Mouse (Mus musculus) thymus, postnatal 14 days (tissue): ENCODE measurements around the gene Klhl5.

Experiments
- DNase-seq: peaks from one replicate; pipeline ENCODE4 v3.0.0; 2021

Klhl5 gene

DNA sequence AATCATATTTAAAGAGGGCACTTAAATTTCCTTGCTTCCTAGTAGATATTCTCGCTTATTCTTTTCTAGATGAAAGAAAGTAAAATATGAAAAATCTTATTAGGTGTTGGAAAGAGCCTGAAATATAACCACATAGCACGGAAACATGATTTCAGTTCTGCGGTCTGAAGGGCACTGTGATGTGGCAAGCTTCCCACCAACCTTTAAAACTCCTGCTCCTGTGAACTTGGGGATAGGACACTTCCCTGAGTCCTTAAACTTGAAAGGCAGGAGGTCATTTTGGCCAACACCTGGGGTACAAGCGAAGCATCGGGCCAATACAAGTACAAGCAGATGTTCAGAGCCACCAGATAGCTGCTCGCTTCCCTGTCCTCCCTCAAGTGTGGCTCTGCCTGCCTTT is 42.4 kb downstream of the Klhl5 start:
- no peak for DNase-seq

DNA sequence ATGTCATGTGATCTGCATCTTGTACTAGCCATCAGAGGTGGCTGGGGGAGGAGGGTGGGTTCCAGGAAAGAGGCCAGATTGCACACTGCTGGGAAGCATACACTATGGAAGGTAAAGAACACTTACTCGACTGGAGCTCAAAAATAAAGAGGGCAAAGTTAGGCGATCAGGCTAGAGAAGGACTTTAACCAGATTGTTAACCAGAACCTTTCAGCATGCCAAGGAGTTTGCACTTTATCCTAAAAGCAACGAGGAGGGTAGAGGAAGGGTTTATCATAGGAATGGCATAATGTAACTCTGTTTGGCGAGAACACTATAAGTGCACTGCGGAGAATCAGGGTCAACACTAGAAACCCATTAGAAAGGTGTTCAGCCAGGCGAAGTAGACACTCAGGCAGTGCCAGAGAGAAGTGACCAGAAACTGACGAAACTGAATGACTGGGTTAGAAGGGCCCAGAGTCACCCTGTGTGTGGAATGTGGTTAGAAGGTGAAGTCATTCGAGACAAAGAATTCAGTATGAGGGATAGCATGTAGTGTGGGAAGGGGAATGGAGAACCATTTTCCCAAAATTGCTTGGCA is 43.1 kb downstream of the Klhl5 start:
- no peak for DNase-seq

DNA sequence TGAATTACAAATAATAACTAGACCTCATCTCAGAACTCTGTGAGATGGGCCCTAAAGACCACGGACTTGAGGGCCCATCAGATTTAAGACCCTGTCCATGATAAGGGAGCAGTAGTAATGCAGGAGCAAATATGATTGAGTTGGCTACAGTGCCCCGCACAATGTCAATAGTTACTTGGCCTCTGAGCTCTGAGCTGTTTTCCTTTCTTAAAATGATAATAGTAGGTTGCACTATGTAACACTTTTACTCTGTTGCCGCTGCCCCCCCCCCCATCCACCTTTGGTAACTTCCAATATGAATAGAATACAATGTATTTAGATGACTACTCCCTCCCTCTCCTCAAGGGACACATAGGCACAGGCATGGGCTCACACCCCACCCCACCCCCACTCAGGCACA is 43.9 kb downstream of the Klhl5 start:
- no peak for DNase-seq

DNA sequence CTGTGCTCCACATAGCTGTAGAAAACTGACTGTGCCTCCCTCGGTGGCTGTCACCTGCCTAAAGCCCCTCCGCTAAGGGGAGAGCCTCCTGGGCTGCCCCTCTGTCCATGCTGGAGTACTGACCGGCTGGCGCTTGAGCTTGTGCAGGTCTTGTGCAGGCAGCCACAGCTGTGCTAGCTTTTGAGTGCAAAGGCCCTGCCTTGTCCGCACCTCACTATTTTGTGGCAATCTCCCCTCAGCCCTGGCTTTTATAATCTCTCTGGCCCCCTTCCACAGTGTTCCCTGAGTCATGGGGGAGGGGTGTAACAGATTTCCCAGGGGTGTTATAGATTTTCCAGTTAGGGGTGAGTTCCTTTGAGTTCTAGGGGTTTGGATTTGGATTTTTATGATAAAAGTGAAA is 44.4 kb downstream of the Klhl5 start:
- DNase-seq, result no peak

DNA sequence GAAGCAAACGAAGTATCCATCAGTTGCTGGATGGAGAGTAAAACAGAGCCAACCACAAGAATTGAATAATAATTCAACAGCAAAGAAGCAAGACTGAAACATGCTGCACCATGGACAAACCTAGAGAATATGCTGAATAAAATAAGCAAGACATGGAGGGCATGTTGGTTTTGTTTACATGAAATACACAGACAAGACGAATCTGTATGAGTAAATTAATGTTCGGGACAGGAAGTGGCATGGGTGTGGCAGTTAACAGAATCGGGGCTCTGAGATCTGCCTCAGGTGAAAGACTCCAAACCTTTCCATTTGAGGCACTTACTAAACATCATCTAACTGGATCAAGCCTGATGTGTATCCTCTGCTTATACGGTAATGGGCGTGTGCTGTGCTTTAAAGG is 46.9 kb downstream of the Klhl5 start:
- DNase-seq, result no peak

DNA sequence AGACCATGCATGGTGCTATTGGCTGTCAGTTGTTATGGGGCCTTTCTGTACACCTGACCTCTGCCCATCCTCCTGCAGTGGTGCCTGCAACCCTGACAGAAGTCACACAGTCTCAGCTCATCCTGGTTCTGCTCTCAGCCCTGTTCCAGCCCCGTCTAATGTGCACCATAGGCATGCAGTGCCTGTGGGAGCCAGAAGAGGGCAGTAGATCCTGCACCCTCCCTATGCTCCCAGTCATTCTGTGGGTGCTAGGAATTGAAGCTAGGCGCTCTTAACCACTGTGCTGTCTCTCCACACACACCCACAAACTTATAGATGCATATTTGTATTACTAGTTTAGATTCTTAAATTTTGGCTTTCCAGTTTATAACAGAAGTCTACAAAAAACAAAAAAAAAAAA is 49.5 kb downstream of the Klhl5 start:
- DNase-seq, result peak; percentile 64

DNA sequence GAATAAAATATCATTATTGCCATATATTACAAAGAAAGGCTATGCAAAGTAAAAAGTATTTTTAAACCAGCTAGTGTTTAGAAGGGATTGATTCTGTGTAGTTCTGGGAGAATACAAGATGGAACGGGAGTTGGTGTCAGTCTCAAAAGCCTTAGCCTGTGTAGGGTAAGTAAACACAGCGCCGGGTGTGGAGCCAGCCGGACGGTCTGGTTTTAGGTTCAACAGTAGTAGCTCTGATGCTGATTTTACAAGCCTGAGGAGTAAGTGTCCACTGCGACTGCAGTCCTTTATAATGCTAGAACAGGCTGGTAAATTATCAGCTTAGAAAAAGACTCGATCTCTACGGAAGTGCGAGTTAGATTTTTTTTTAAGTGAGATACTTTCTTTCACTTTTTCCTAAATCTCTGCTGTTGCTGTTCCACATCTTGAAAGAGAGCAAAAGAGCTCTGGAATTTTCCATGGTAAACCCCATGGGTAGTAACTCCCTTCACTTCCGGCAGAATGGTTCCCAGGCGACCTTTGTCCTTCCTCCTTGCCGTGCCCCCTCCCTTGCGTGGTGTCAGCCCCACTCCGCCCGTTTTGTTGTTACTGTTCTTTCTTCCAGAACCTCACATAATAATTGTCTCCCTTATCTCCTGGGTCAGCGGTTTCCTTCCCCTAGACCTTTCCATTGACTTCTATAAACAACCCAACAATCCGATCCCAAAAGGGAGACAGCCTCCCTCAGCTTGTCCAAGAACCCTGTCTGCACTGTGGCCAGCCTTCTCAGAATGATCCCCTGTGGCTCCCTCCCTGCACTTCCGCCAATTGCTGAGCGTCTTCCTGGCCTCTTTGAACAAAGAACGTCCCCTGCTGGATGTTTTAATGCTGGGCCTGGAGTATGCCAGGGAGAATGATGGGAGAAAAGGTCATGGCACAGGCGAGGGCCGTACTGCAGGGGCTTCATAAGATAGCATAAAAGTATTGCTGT is 50.4 kb downstream of the Klhl5 start:
- DNase-seq, result no peak

DNA sequence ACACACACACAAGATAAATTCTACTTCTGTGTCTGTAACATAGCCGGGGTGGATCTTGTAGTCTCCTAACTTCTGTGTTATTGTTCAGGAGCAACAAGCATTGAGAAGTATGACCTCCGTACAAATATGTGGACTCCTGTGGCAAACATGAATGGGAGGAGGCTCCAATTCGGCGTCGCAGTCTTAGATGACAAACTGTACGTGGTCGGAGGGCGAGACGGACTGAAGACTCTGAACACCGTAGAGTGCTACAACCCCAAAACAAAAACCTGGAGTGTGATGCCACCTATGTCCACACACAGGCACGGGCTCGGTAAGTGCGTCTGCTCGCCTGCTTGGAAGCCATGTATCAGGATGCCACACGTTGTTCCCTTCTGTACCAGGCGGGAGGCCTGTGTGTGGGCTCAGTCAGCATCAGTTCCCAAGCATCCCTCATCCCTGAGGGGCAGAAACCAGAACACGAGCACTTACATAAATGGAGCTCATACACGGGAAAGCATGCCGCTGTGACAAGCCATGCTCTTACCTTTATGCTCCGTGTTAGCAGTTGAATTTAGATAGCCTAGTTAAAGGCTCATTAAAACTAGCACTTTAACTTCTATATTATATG is 51.5 kb downstream of the Klhl5 start:
- no peak for DNase-seq

DNA sequence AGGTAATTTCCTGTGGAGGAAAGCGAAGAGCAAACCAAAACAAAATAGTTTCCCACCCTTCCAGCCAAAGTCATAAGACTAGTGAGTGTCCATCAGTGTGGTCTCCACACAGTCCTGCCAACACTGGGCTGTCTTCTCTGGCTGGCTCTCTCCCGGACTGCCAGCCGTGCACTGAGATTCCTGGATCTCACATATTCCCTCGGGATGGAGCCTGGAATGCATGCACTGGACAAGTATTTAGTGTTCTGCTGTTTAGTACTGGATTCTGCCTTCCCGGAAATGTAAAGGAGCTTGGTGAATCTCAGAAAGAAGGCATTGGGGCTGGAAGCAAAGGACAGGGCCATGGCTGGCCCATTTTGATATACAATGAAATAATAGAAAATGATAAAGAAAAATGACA is 55.7 kb downstream of the Klhl5 start:
- no peak for DNase-seq

DNA sequence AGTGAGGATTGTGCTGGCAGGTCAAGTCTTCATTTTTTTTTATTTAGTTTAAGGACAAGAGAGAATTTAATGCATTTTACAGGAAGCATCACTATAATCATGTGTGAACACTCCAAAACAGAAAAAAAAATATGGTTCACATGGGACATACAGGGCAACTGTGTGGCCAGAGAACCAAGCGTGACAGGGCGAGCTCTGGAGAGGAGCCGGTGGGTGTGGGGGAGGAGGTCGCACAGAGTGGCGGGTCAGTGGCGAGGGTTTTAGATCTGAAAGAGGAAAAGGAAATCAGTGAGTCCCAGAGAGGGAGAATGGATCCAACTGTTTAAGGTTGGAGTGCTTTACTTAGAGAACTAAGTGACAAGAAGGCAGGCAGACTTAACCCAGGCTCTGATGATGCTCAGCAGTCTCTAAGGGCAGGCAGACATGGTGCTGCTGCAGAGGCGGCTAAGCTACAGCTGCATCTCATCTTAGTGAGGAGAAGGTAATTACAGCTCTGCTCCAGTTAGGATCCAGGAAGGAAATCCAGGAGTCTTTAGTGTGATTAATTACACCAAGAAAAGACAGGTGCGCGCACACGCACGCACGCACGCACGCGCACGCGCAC is 56.3 kb downstream of the Klhl5 start:
- no peak for DNase-seq

DNA sequence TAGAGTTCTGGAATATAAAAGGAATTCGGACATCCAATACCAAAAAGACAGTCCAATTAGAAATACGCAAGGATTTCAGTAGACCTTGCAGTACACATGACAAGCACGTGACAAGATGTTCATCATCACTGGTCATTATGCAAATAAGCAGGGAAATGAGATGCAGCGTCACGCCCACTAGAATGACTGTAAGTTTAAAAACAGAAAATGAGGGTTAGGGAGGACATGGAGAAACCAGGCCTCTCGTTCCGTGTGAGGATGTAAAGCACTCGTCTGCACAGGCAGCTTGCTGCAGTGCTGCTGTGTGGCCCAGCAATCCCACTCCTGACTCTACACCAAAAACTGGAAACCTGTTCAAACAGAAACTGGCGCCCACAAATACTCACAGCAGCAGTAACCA is 62.9 kb downstream of the Klhl5 start:
- DNase-seq, result no peak

DNA sequence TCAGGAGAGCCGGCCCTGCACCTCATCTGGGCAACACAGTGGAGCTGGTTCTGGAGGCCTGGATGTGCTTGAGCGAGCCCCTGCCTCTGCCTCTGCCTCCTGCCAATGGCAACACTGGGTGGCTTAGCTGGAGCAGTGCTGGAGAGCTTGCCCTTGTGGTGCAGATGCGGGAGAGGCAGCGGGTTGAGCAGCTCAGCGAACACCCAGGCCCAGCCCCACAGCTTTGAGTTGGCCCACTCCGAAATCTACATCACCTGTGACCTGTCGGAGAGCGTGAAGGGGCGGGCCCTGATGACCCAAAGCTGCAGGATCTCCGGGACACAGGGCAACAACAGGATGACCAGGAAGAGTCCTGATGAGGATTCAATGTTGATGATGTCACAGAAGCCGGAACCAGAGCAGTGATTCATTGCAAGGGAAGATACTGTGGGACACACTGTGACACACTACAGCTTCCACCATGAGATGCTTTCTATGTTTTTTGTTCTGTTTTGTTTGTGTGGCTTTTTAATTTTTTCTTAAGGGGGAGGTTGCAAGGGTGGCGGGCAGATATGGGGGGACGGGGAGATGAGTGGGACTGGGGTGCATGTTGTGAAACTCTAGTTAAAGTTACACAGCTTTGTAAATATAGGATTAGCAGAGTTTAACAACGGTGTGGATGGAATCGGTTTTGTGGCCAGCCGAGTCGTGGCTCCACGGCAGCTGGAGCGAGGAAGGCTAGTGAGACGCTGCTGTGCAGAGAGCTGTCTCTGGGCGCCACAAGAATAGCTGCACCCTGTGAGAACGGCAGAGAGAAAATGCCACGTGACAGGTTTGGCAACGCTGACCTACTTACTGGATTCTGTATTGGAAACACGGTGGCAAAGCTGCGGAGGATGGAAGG is 67.9 kb downstream of the Klhl5 start:
- no peak for DNase-seq

DNA sequence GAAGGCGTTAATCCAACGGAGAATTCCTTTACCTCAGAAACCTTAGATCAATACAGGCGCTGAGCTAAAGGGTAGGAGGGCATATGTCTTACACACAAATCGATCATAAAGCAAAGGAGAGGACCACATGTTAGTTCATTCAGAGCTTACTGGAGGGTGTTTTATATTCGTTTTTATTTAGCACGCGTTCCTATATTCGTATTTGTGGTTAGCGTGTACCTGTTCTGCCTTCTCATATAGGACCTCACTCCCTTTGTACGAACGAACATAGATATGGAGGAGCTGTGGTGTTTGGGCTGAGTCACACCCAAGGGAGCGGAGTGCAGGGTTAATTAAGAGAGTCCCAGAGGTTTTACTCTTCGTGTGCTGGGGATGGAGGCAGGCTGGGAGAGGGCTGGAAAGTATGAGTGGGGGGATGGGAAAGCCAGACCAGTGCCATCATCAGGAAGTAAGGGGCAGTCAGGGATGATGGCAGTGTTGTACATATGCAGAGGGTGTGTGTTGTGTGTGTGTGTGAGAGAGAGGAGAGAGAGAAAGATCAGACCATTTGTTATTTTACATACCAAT is 68.7 kb downstream of the Klhl5 start:
- DNase-seq, result no peak

DNA sequence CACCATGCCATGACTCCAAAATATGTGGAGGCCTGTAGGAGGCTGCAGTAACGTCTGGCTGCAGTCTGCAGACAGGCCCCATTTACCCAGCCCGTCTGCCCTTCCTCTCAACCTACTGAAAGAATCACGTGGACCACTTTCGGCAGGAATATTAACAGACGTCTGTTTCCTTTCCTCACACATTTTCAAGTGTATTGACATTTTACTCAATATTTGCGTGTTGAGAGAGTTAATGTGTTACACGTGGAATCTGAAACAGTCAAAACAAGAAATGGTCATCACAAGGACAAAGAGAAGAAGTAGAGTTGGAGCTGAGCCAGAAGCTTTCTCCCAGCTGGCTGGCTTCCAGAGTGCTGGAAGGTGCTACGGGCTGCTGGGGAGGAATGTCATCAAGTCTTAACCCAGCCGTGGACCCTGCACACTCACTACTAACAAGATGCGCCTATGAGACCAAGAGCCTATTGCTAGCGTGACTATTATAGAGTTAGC is 69.7 kb downstream of the Klhl5 start:
- no peak for DNase-seq

DNA sequence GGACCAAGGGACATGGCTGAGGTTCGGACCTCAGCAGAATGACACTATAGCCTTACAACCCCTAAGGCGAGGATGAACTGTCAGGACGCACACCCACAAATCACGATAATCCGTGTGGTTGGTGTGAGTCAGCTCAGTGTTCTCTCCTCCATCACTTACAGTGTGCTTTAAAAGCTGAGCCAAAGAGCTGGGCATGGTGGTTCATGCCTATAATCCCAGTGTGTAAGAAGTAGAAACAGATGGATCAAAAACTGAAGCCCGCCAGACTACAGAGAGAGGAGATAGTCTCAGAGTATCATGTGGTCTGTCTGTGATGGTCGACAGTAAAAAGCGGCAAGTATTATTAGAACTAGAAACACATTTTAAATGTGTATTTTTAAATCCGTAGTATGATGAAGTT is 71.1 kb downstream of the Klhl5 start:
- no peak for DNase-seq

DNA sequence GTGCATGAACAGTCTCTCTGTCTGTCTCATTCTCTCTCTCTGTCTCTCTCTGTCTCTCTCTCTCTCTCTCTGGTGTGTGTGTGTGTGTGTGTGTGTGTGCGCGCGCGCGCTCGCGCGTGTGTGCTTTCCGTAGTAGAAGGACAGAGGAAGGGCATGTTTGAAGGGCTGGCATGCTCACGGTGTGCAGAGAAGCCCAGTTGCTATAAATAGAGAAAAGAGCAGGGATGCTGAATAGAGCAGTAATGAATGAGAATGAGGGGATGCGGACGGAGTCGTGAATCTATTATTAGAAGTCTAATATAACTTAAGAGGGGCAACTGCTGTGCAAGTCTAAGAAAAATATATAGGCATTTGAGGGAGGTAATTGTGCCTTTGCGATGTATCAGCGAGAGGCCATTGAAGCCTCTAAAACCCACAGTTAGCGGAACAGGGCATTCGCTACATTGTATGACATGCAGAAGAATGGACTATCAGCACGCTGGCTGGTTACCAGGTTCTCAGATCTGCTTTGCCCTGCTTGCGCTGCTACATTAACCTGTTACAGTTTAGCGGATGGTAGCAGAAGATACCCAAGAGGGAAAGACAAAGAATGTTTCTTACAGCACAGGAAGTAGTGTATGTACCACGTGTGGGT is 73.9 kb downstream of the Klhl5 start:
- DNase-seq, result no peak

DNA sequence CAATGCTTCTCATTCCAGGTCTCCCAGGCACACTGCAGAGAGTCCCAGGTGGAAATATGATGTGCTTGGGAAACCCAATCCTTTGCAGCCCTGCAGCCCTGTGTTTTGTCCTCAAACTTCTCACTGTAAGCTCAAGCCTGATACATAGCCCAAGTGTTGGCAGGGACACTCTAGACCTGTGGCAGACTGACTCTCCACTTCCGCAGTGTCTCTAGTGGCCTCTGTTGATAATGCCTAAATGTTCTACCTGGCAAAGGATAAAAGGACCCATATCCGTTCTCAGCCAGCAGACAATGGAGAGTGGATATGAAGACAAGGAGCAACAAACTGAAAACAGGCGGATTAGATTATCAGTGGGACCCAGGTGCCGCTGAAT is 74.4 kb downstream of the Klhl5 start:
- DNase-seq, result no peak

DNA sequence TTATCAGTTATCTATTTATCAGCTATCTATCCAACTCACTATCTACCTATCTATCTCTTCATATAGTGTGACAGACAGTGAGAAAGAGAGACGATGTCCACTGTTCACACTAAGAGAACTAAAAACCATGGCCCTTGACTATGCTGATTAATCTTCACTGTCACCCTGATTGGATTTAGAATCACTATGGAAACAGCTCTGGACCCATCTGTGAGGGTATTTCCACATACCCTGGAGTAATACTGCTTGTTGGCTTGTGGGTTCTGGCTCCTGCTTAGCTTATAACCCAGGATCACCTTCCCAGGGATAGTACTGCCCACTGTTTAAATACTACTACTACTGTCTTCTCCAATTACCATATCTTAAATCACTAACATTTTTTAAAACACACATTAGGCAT is 74.9 kb downstream of the Klhl5 start:
- DNase-seq, result no peak

DNA sequence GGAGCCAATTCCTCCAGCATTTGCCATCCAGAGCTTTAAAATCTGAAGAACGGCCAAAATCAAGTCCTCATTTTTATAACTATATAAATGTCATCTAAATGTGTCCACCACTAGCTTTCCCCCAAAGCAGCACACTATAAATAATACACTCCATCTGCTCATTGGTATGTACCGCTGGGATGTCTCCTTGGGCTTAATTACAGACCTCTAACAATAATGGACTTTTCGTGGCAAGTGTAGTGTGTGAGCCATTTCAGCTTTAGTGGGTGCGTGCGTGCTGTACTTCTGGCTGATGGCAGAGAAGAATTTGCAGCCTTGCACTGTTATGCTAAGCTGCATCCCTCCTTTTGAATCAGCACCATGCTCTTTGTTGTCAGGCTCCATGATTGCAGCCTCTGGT is 84.3 kb downstream of the Klhl5 start:
- no peak for DNase-seq

DNA sequence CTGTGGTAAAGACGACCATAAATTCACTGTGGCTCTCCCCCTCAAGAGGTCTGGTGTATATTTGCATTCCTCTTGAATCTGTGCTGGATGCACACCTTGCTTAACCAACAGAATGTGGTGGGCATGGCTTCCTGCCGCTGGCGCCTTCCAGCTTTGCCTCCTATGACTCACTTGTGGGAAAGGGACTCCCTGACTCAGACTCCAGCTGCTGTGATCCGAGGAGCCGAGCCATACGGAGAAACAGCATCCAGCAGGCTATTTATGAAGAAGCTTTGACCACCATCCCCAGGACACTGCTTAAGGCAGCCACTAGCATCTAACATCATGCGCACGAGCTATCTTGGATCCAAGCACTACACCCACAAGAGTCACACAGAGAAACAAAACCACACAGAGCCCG is 87.1 kb downstream of the Klhl5 start:
- DNase-seq, result no peak

DNA sequence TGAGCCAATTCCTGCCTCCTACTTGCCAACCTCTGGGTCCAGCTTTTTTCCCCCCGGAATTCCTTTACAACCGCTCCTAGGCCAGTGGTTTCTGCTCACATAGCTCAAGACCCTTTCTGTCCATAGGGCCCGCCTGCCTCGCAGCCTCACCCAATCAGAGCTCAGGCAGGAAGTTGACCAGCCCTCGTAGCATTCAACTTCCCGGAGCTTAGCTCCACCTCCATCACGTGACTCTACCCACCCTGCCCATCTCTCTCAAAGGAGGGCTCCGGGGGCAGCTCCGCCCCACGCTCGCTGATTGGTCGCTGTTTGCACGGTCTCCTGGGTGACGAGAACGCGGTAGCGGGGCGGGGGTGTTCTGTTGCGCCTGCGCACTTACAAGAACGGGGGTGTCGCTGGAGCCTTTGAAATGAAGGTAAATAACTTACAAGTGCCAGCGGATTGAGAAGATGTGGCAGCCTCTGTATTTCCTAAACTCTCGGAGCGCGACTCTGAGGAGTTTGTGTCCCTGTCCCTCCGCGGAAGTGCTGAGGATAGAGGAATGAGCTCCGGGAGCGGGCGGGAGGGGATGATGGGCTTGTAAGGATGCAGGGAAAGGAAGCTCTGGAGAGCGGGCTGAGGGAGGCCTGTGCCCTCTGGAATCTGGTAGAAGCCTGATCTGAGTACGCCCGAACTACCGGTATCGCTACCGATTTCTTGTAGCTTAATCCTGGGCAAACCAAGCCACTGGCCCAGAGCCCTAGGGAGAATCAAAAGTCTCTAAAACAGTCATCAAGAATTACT is 92.2 kb downstream of the Klhl5 start, which contains the start of gene Wdr19:
Wdr19 (plus strand) TSS at position 351 of the 783 bp plus-strand sequence.
- DNase-seq, result peak; percentile 99
